Mouse (Mus musculus): Measurements from ENCODE around the gene Cox18. TPM values are rescaled to one million over a fixed set of nuclear protein-coding genes. Genes with fewer than 3 reads are reported as not detected.

Gene Cox18
- total and polyA plus RNA-seq, 2 experiments from 2014 or later = 43.5 to 49.6 TPM

DNA sequence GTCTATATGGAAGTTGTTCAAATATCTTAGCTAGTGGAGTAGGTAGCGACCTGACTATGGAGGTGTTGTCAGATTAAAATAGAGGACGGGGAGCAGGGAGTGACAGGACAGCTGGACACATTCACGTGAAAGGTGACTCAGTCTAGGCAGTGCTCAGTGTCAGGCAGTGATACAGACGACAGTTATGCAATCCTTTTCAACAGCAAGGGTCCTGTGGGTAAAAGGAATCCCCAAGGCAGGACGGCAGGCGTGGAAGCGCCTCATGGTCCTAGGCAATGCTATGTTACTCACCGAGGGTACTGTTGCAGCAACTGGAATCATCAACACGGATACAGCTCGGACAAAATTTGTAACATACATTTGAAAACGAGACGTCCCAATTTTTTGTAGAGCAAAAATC is 6.6 kb downstream of the Cox18 start:
- Histone ChIP-seq H3K4me3 (ENCODE audit: low read depth, low read length) (no peak overlapping the region), H3K9ac (no peak overlapping the region), H3K27ac (ENCODE audit: low read depth, low read length) (no peak overlapping the region), H3K4me1 (ENCODE audit: insufficient read depth) (no peaks in the 10 kb centered on the region), H3K27me3 (ENCODE audit: insufficient read depth, low read length) (no peaks in the 10 kb centered on the region), H3K36me3 (ENCODE audit: insufficient read depth) (peaks cover 42% of the 10 kb centered on the region), H3K9me3 (ENCODE audit: low read length) (no peaks in the 10 kb centered on the region), H3K4me2 (ENCODE audit: low read depth) (no peak overlapping the region)
- DNase-seq (no peak), ATAC-seq (no peak)
- 94% methylated on average over 12 of the region's 12 CpGs for WGBS
- no peak for TF ChIP-seq CTCF (IDR thresholded peaks at IDR 0.05; ENCODE audit: low read depth)

DNA sequence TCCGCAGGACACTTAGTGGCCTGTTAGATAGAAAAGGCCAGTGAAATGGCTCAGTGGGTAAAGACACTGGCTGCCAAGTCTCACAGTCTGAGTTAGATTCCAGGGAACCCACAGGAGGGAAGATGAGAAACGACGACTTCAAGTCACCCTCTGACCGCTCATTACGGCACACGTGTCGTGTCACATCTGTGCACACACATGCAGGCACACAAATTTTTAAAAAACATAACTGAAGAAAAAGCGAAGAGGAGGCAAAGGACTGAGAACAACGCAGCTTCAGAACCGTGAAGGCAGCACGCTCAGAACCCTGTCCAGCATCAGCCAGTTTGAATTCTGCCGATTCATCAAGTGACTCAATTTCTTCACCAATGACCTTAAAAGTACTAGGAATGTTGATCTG is 10.4 kb downstream of the Cox18 start:
- ATAC-seq = no peak
- H3K4me1 ChIP-seq (ENCODE audit: insufficient read depth) = no peaks in the 10 kb centered on the region
- no peak overlapping the region for H3K4me3 ChIP-seq (ENCODE audit: low read depth, low read length)

DNA sequence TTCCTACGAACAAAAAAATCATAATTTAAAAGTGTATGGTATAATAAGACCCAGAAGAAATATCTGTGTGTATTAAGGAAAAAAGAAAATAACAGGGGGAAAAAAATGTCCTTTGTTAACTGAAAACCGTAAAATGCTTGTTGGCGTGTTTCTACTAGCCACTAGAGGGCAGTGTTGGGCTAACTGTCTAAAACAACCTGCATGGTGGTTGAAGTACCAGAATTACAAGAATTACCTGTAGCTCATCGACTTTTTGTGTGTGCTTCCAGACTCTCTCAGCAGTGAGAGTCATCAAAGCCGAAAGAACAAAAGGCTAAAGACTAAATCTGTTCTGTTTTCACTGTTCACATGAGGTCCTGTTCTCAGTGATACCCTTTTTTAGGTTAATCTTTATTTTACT is 20.6 kb downstream of the Cox18 start:
- TF ChIP-seq CTCF (IDR thresholded peaks at IDR 0.05; ENCODE audit: low read depth) = peak; percentile 83
- Histone ChIP-seq H3K4me3 (ENCODE audit: low read depth, low read length) (no peak overlapping the region), H3K27ac (ENCODE audit: low read depth, low read length) (no peak overlapping the region), H3K9me3 (ENCODE audit: low read length) (no peaks in the 10 kb centered on the region), H3K4me1 (ENCODE audit: insufficient read depth) (no peaks in the 10 kb centered on the region), H3K9ac (no peak overlapping the region), H3K27me3 (ENCODE audit: insufficient read depth, low read length) (no peaks in the 10 kb centered on the region), H3K36me3 (ENCODE audit: insufficient read depth) (no peaks in the 10 kb centered on the region), H3K4me2 (ENCODE audit: low read depth) (no peak overlapping the region)
- ATAC-seq = peak; percentile 64; the same call in 1 of the 2 replicates
- peak; percentile 79 for DNase-seq
- WGBS = 14% methylated on average over 5 of the region's 5 CpGs

More for the DNA sequence above, 10.4 kb downstream of the Cox18 start:
- TF ChIP-seq CTCF (IDR thresholded peaks at IDR 0.05; ENCODE audit: low read depth) = no peak
- Histone ChIP-seq H3K27ac (ENCODE audit: low read depth, low read length) (no peak overlapping the region), H3K36me3 (ENCODE audit: insufficient read depth) (peaks cover 31% of the 10 kb centered on the region), H3K27me3 (ENCODE audit: insufficient read depth, low read length) (no peaks in the 10 kb centered on the region), H3K9me3 (ENCODE audit: low read length) (no peaks in the 10 kb centered on the region), H3K4me2 (ENCODE audit: low read depth) (no peak overlapping the region), H3K9ac (no peak overlapping the region)
- WGBS = 97% methylated on average over 12 of the region's 12 CpGs
- no peak for DNase-seq

DNA sequence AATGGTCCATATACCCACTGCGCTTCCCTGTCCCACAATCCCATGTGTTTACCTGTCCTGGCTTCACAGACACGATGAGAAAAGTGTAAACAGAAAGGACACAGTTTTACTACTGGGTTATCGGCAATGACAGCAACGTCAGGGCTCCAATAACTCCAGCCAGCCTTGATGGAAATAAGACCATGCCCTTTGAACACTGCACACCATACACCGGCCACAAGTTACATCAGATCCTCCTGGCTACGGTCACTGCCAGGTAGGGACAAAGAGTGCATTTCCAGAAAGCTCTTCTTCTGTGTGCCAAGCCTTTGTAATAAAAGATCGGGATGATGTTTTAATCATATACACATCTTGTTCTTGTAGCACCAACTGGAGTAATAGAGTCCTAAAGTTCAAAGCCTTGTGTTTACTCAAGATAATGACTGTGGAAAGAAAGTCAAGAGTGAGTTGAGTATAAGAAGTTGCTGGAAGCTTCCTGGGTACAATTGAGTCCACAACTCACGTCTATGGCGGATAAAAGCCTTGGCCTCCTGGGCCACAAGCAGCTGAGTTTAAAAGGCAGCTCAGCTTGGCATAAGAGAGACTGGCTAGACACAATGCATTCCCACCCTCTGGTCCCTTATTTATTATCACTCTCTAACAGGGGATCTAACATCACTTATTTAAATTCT is 21.2 kb downstream of the Cox18 start:
- H3K4me2 ChIP-seq (ENCODE audit: low read depth) = no peak overlapping the region
- H3K4me3 ChIP-seq (ENCODE audit: low read depth, low read length) = no peak overlapping the region
- 82% methylated on average over 9 of the region's 9 CpGs for WGBS
- no peak overlapping the region for H3K9ac ChIP-seq
- no peaks in the 10 kb centered on the region for H3K9me3 ChIP-seq (ENCODE audit: low read length)
- DNase-seq (no peak), ATAC-seq (no peak)
- H3K36me3 ChIP-seq (ENCODE audit: insufficient read depth) = no peaks in the 10 kb centered on the region
- H3K27ac ChIP-seq (ENCODE audit: low read depth, low read length) = no peak overlapping the region
- H3K4me1 ChIP-seq (ENCODE audit: insufficient read depth) = no peaks in the 10 kb centered on the region
- H3K27me3 ChIP-seq (ENCODE audit: insufficient read depth, low read length) = no peaks in the 10 kb centered on the region
- TF ChIP-seq CTCF (IDR thresholded peaks at IDR 0.05; ENCODE audit: low read depth) = no peak

DNA sequence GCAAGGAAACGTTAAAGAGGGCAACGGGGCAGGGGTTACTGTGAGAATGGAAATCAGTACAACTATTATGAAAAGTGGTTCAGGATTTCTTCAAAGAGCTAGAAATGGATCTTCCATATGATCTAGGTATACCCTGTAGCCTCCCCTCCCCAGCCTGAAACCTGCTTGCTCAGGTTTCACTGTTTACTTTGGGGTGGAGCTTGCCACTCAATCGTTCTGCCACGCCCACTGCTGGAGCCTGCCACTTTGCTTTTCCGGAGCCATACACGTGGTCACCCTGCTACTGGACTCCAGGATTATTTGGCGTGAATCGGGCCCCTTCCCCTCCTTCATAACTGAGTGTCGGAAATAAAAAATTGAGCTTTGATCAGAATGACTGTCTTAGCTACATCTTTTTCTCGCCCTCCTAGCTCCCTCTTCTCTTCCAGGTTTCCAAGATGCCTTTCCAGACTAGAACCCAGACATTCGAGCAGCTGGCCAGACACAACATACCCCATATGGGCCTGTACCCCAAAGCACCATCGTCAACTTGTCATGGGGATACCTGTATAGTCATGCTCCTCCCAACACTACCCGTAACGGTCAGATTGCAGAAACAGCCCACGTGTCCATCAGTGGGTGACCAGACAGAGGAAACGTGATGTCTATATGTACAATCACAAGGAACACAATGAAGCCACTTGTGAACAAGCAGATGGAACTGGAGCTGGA is 23.7 kb downstream of the Cox18 start:
- DNase-seq = no peak
- Histone ChIP-seq H3K27me3 (ENCODE audit: insufficient read depth, low read length) (no peaks in the 10 kb centered on the region), H3K27ac (ENCODE audit: low read depth, low read length) (no peak overlapping the region), H3K4me3 (ENCODE audit: low read depth, low read length) (no peak overlapping the region), H3K36me3 (ENCODE audit: insufficient read depth) (no peaks in the 10 kb centered on the region), H3K9me3 (ENCODE audit: low read length) (no peaks in the 10 kb centered on the region), H3K4me1 (ENCODE audit: insufficient read depth) (no peaks in the 10 kb centered on the region), H3K4me2 (ENCODE audit: low read depth) (no peak overlapping the region), H3K9ac (no peak overlapping the region)
- TF ChIP-seq CTCF (IDR thresholded peaks at IDR 0.05; ENCODE audit: low read depth) = no peak
- WGBS = 67% methylated on average over 16 of the region's 16 CpGs
- no peak for ATAC-seq

DNA sequence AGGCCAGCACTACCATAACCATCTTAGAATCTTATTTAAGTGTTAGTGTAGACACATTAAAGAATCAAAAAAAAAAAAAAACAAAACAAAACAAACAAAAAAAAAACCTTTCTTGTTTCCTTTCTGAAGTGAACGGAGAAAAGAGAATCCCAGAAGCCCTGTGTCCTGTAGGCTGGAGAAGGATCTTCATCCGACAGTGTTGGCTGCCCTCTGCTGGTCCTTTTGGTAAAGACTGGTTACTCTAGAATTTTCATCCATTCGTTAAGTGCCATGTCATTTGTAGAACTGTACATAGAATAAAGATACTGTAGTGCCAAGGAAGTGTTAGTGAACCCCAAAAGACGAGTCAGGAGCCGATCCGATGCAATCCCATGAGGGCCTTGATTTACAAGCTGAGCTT is 29.0 kb downstream of the Cox18 start:
- H3K27ac ChIP-seq (ENCODE audit: low read depth, low read length) = no peak overlapping the region
- ATAC-seq (peak; percentile 91), DNase-seq (peak; percentile 90)
- 27% methylated on average over 6 of the region's 6 CpGs for WGBS
- no peak overlapping the region for H3K9ac ChIP-seq
- no peaks in the 10 kb centered on the region for H3K9me3 ChIP-seq (ENCODE audit: low read length)
- H3K4me1 ChIP-seq (ENCODE audit: insufficient read depth) = no peaks in the 10 kb centered on the region
- no peak overlapping the region for H3K4me2 ChIP-seq (ENCODE audit: low read depth)
- TF ChIP-seq CTCF (IDR thresholded peaks at IDR 0.05; ENCODE audit: low read depth) = peak; percentile 88
- no peak overlapping the region for H3K4me3 ChIP-seq (ENCODE audit: low read depth, low read length)
- no peaks in the 10 kb centered on the region for H3K27me3 ChIP-seq (ENCODE audit: insufficient read depth, low read length)
- no peaks in the 10 kb centered on the region for H3K36me3 ChIP-seq (ENCODE audit: insufficient read depth)

DNA sequence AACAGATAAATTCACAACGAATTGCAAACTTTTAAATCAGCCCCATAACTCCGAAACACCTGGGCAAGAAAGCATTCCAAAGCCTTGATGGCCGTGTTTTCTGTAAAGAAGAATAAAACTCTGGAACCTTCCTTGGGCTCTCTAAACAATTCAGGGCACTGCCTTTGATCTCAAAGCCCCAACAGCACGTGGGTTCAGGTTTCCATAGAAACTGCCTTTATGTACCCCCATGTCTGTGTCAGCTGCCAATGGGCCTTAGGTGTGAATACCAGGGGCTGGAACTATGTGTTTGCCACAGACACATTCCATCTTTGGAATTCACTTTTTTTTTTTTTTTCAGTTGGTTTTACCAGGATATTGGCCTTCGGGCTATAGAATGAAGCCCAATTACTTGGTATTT is 41.0 kb downstream of the Cox18 start:
- no peak overlapping the region for H3K9ac ChIP-seq
- H3K4me2 ChIP-seq (ENCODE audit: low read depth) = no peak overlapping the region
- DNase-seq (no peak), ATAC-seq (no peak)
- no peak for TF ChIP-seq CTCF (IDR thresholded peaks at IDR 0.05; ENCODE audit: low read depth)
- no peaks in the 10 kb centered on the region for H3K9me3 ChIP-seq (ENCODE audit: low read length)
- no peaks in the 10 kb centered on the region for H3K36me3 ChIP-seq (ENCODE audit: insufficient read depth)
- no peak overlapping the region for H3K27ac ChIP-seq (ENCODE audit: low read depth, low read length)
- 54% methylated on average over 5 of the region's 5 CpGs for WGBS
- H3K27me3 ChIP-seq (ENCODE audit: insufficient read depth, low read length) = no peaks in the 10 kb centered on the region
- no peak overlapping the region for H3K4me3 ChIP-seq (ENCODE audit: low read depth, low read length)
- no peaks in the 10 kb centered on the region for H3K4me1 ChIP-seq (ENCODE audit: insufficient read depth)
